Mouse (Mus musculus): ENCODE data around the gene Cyb5d2. TPM values are rescaled to one million over a fixed set of nuclear protein-coding genes. Genes with fewer than 3 reads are reported as not detected.

Gene Cyb5d2
- total RNA-seq (2014; rRNA removed; ENCODE audit: low replicate concordance): 5.2 and 10.2 TPM in 2 replicates
- polyA plus RNA-seq (2015; fragmentation: Nextera tagmentation; extraction: Ambion mirVana): 7.3 and 9.1 TPM in 2 replicates

DNA sequence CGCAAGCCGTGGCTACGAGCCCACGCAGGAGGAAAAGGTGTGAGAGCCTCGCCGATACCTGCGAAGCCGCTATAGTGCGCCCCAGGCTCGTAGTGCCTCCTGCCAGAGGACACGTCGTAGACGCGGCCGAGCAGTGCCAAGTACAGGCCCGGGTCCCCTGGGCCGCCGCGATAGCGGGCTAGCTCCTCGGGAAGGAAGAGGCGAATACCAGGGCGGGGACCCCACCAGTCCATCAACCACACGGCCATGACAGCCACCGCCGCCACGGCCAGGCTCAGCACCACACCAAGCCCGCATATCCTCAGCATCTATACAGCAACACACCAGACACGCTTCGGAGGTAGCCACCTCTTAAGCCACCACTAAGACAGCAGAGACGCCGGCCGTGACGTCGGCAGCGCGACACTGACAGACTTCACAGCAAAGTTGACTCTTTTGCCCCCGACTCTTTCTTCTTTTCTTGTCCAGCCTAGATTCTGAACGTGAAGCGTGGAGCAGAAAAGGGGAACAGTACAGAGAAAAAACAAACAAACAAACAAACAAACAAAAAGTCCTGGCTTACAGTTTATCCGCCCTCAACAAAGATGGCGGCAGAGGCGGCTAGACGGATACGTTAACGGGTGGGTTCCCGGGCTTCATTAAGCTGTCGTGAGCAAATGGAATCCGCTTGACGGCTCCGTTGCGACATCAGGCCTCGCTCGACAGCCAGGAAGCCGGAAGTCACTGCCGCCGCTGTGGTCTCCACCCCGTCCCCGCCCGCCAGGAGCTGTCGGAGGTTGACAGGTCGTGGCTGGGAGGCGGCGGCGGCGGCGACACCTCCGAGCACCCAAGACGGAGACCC lies at the start of gene Cyb5d2, which contains the start of gene Zzef1:
TSS of gene Cyb5d2 (minus strand) at position 688 of the 841 bp plus-strand sequence.
TSS of gene Zzef1 (plus strand) at position 772 of the 841 bp plus-strand sequence.
- Histone ChIP-seq H3K27me3 (ENCODE audit: control insufficient read depth, insufficient read depth, low read length) (no peaks in the 10 kb centered on the region), H3K27ac (ENCODE audit: low read depth) (peak within 1 kb of the TSS; percentile 91), H3K36me3 (replicated peaks; ENCODE audit: control insufficient read depth, insufficient read depth, low read length) (no peaks in the 10 kb centered on the region), H3K4me1 (ENCODE audit: control insufficient read depth, insufficient read depth) (peaks cover 11% of the 10 kb centered on the region), H3K9ac (replicated peaks; ENCODE audit: low read depth, low read length) (peak within 1 kb of the TSS; percentile 93), H3K9me3 (replicated peaks; ENCODE audit: control insufficient read depth, low read length) (no peaks in the 10 kb centered on the region), H3K4me3 (ENCODE audit: low read depth, low read length) (peak within 1 kb of the TSS; percentile 96), H3K4me2 (ENCODE audit: low read depth, low read length) (peak within 1 kb of the TSS; percentile 91)
- WGBS: under 1% methylated on average over 69 of the region's 69 CpGs
- ATAC-seq (ENCODE audit: insufficient read depth, low read depth) (peak; percentile 93), DNase-seq (ENCODE audit: low spot score) (peak; percentile 99)
- TF ChIP-seq CTCF (IDR thresholded peaks at IDR 0.05; ENCODE audit: low read depth) (no peak), EP300 (IDR thresholded peaks at IDR 0.05; ENCODE audit: low read depth) (no peak)

DNA sequence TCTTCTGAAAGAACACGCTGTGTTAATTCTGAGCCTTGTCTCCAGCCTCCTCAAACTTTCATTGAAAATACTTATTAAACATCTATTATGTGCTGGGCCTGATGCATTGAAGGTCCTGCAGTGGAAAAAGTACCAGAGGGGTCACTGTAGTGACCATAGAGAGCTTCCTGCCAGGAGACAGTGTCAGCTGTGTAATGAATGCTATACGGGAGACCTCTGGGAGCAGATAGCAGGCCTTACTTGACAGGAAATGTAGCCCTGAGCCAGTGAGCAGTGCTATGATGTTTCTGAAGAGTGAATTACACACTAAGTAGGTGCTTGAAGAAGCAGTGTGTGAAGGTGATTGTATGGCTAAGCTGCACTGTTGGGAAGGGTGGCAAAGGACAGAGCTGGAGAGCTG lies 49.6 kb upstream of the Cyb5d2 start:
- Histone ChIP-seq H3K27me3 (ENCODE audit: control insufficient read depth, insufficient read depth, low read length) (no peaks in the 10 kb centered on the region), H3K36me3 (replicated peaks; ENCODE audit: control insufficient read depth, insufficient read depth, low read length) (peaks cover 59% of the 10 kb centered on the region), H3K9ac (replicated peaks; ENCODE audit: low read depth, low read length) (no peak overlapping the region), H3K27ac (ENCODE audit: low read depth) (no peak overlapping the region), H3K4me1 (ENCODE audit: control insufficient read depth, insufficient read depth) (no peaks in the 10 kb centered on the region), H3K4me3 (ENCODE audit: low read depth, low read length) (no peak overlapping the region), H3K9me3 (replicated peaks; ENCODE audit: control insufficient read depth, low read length) (no peaks in the 10 kb centered on the region), H3K4me2 (ENCODE audit: low read depth, low read length) (no peak overlapping the region)
- DNase-seq (ENCODE audit: low spot score): no peak
- WGBS: 63% methylated on average over 2 of the region's 2 CpGs
- ATAC-seq (ENCODE audit: insufficient read depth, low read depth): no peak
- TF ChIP-seq EP300 (IDR thresholded peaks at IDR 0.05; ENCODE audit: low read depth) (no peak), CTCF (IDR thresholded peaks at IDR 0.05; ENCODE audit: low read depth) (no peak)

DNA sequence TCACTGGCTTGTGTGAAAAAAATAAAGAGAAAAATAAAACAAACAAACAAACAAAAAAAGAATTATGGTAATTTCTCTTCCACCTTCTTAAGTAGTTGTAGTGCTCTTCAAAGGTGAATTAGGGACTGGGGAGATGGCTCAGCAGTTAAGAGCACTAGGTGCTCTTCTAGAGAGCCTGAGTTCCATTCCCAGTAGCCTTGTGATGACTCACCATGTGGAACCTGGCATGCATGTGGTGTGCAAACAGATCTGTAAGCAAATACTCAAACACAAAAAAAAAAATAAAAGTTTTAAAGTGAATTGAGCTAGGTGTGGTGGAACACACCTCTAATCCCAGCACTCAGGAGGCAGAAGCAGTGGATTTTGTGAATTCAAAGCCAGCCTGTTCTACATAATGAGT lies 47.6 kb upstream of the Cyb5d2 start:
- Histone ChIP-seq H3K4me1 (ENCODE audit: control insufficient read depth, insufficient read depth) (no peaks in the 10 kb centered on the region), H3K4me2 (ENCODE audit: low read depth, low read length) (no peak overlapping the region), H3K27ac (ENCODE audit: low read depth) (no peak overlapping the region), H3K4me3 (ENCODE audit: low read depth, low read length) (no peak overlapping the region), H3K9ac (replicated peaks; ENCODE audit: low read depth, low read length) (no peak overlapping the region), H3K27me3 (ENCODE audit: control insufficient read depth, insufficient read depth, low read length) (no peaks in the 10 kb centered on the region), H3K9me3 (replicated peaks; ENCODE audit: control insufficient read depth, low read length) (no peaks in the 10 kb centered on the region), H3K36me3 (replicated peaks; ENCODE audit: control insufficient read depth, insufficient read depth, low read length) (peaks cover 66% of the 10 kb centered on the region)
- ATAC-seq (ENCODE audit: insufficient read depth, low read depth): no peak
- DNase-seq (ENCODE audit: low spot score): no peak
- TF ChIP-seq EP300 (IDR thresholded peaks at IDR 0.05; ENCODE audit: low read depth) (no peak), CTCF (IDR thresholded peaks at IDR 0.05; ENCODE audit: low read depth) (no peak)

DNA sequence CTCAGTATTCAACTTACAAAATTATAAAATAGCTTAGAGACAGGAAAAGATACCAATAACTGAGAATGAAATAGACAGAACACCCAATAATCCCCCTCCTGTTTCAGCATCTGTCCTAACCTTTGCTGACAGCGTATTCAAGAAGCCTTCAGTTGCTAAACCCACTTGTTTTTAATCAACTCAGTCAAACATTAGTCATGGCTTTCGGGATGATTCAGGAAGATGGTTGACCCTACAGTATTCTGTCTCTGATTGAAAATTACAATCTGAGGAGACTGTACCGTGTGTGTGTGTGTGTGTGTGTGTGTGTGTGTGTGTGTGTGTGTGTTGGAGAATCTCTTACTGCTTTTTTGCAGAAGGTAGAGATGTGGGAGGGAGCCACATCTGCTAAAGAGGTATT lies 46.8 kb upstream of the Cyb5d2 start:
- H3K9me3 ChIP-seq (replicated peaks; ENCODE audit: control insufficient read depth, low read length): no peaks in the 10 kb centered on the region
- no peak overlapping the region for H3K4me2 ChIP-seq (ENCODE audit: low read depth, low read length)
- no peak overlapping the region for H3K27ac ChIP-seq (ENCODE audit: low read depth)
- no peaks in the 10 kb centered on the region for H3K27me3 ChIP-seq (ENCODE audit: control insufficient read depth, insufficient read depth, low read length)
- H3K9ac ChIP-seq (replicated peaks; ENCODE audit: low read depth, low read length): no peak overlapping the region
- ATAC-seq (ENCODE audit: insufficient read depth, low read depth) (no peak), DNase-seq (ENCODE audit: low spot score) (no peak)
- WGBS: 85% methylated on average over 3 of the region's 3 CpGs
- no peaks in the 10 kb centered on the region for H3K4me1 ChIP-seq (ENCODE audit: control insufficient read depth, insufficient read depth)
- TF ChIP-seq CTCF (IDR thresholded peaks at IDR 0.05; ENCODE audit: low read depth): no peak
- TF ChIP-seq EP300 (IDR thresholded peaks at IDR 0.05; ENCODE audit: low read depth): no peak
- no peak overlapping the region for H3K4me3 ChIP-seq (ENCODE audit: low read depth, low read length)
- H3K36me3 ChIP-seq (replicated peaks; ENCODE audit: control insufficient read depth, insufficient read depth, low read length): peaks cover 59% of the 10 kb centered on the region

DNA sequence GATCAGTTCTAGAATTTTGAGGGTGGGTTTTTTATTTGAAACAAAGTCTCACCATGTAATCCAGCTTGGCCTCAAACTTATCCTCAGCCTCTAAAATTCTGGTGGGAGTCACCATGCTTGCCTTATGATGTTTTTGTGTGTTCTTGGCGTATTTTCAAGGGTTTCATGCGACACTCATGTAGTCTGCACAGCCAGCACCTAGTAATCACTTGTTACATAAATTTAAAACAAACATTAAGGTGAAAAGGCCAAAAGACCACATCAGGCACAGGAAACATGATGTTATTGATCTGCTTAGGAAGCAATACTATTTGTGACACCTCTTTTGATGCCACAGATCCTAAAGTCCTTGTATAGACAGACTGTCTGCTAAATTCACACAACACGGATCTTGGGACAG lies 33.9 kb upstream of the Cyb5d2 start:
- Histone ChIP-seq H3K4me3 (ENCODE audit: low read depth, low read length) (no peak overlapping the region), H3K36me3 (replicated peaks; ENCODE audit: control insufficient read depth, insufficient read depth, low read length) (peaks cover 69% of the 10 kb centered on the region), H3K4me1 (ENCODE audit: control insufficient read depth, insufficient read depth) (no peaks in the 10 kb centered on the region), H3K9me3 (replicated peaks; ENCODE audit: control insufficient read depth, low read length) (no peaks in the 10 kb centered on the region), H3K27ac (ENCODE audit: low read depth) (no peak overlapping the region), H3K9ac (replicated peaks; ENCODE audit: low read depth, low read length) (no peak overlapping the region), H3K27me3 (ENCODE audit: control insufficient read depth, insufficient read depth, low read length) (no peaks in the 10 kb centered on the region), H3K4me2 (ENCODE audit: low read depth, low read length) (no peak overlapping the region)
- TF ChIP-seq CTCF (IDR thresholded peaks at IDR 0.05; ENCODE audit: low read depth) (no peak), EP300 (IDR thresholded peaks at IDR 0.05; ENCODE audit: low read depth) (no peak)
- no peak for ATAC-seq (ENCODE audit: insufficient read depth, low read depth)
- WGBS: 86% methylated on average over 3 of the region's 3 CpGs
- no peak for DNase-seq (ENCODE audit: low spot score)
